Mouse (Mus musculus) heart, adult 8-10 months (tissue): ENCODE measurements around the gene Ssc4d. TPM values are rescaled to one million over a fixed set of nuclear protein-coding genes. Genes with fewer than 3 reads are reported as not detected.

Source experiments
- DNase-seq: peaks from one replicate; pipeline ENCODE4 v3.0.0; 2022; ENCODE audit warnings: low spot score
- total RNA-seq, 4 experiments: library from RNA; stranded (reverse); gene quantifications; 2 replicates each; pipeline ENCODE4 v1.2.4; 2022

Gene Ssc4d
- total RNA-seq, 4 experiments from 2014 or later: 0.44 to 0.53 (median 0.46) TPM; not detected in 1

DNA sequence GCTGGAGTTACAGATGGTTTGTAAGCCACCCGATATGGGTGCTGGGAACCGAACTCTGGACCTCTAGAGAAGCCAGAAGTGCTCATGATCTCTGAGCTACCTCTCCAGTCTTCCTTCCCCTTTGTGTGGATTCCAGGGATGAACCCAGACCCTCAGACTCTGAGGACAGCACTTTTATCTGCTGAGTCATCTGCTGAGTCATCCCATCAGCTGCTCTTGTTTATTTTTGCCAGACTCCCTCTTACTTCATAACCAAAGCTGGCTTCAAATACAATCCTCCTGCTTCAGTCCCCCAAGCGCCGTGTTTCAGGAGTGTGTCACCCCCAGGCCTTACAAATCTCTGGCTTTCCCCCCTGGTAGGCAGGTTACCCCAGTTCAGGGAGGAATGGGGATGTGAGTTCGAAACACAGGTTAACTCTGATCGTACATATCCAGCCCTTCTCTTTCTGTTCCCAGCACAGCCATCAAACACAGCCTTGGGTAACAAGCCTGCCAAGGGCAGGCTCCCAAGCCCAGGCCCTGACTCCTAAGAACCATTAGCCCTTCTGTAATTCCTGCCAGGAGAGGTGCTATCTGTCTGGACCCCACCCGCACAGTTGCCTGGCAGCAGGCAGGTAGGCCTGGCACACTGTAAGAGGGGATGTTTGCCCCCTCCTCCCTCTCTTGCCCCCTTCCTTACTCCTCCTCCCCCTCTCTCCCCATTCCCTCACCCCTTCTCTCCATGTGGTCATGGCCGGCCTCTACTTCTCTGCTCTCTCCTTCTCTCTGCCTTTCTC is 1.8 kb upstream of the Ssc4d start:
- no peak for DNase-seq

DNA sequence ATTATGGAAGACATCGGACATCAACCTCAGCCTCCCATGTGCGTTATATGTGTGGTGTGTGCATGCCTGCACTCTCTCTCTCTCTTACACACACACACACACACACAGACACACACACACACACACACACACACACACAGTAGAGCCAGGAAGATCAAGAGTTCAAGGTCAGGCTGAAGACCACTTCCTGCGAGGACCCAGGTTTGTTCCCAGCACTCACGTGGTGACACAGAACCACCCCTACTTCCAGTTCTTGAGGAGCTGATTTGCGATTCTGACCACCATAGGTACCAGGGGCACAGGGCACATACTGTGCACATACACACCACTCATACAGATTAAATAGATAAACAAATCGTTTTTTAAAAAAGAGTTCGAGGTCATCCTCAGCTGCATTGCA is 2.5 kb downstream of the Ssc4d start:
- DNase-seq: no peak

DNA sequence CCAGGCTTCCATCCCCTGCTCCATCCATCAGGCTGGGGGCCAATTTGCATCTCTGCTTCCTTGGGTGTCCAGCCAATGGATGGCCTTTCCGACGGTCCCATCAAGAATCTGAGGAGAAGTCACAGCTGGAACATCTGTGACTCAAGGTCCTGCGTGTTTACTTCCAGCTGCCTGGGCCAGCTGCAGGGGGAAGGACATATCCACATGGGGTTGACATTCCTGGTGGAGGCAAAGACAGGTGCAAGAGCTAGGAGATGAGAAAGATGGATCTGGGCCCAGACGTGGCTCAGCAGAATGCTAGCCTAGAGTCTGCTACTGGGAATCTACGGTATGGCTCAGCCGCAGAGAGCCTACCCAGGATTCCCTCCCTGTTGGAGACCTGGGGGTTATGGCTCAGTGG is 4.1 kb downstream of the Ssc4d start:
- no peak for DNase-seq

DNA sequence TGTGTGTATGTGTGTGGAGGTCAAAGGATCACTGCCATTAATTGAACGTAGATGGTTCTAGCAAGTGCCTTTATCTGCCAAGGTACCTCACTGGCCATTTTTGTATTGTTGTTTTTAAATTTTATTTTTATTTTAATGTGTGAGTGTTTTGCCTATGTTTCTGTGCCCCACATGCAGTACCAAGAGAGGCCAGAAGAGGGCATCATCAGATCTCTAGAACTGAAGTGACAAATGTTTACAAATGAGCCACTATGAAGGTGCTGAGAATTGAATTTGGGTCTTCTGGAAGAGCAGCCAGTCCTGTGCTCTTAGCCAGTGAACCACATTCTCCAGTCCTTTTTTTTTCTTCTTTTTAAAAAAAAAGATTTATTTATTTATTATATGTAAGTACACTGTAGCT is 5.5 kb downstream of the Ssc4d start:
- DNase-seq: peak; percentile 46

DNA sequence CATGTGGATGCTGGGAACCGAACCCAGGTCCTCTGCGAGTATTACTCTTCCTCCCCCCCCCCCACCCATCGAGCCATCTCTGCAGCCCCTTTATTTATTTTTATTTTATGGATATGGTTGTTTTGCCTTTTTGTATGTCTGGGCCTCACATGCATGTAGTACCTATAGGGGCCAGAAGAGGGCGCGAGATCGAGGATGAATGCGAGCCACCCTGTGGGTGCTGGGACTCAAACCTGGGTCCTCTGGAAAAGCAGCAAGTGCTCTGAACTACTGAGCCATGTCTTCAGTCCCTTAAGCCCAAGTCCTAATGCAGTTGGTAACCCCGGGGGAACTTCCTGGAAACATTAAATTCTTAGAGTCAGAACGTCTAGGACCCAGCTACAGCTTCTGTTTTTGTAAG is 7.5 kb downstream of the Ssc4d start:
- no peak for DNase-seq

GRCm38 (mm10) chr5:135965501-135965930 is 8.8 kb downstream of the Ssc4d start:
- no peak for DNase-seq

DNA sequence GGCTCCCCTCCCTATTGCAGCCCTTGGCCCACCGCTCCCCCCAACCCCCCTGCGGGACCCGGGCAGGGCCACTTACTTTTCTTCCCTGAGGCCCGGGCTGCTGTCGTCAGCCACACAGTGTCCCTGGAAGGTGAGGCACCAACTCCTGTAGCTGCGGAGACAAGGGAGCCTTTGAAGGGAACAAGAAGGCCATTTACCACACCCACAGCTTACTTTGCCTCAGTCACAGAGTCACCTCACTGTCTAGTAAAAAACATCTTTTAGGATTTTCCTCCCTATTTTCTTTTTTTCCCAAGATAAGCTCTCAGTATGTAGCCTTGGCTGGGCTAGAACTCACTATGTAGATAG is 11.1 kb downstream of the Ssc4d start:
- no peak for DNase-seq

DNA sequence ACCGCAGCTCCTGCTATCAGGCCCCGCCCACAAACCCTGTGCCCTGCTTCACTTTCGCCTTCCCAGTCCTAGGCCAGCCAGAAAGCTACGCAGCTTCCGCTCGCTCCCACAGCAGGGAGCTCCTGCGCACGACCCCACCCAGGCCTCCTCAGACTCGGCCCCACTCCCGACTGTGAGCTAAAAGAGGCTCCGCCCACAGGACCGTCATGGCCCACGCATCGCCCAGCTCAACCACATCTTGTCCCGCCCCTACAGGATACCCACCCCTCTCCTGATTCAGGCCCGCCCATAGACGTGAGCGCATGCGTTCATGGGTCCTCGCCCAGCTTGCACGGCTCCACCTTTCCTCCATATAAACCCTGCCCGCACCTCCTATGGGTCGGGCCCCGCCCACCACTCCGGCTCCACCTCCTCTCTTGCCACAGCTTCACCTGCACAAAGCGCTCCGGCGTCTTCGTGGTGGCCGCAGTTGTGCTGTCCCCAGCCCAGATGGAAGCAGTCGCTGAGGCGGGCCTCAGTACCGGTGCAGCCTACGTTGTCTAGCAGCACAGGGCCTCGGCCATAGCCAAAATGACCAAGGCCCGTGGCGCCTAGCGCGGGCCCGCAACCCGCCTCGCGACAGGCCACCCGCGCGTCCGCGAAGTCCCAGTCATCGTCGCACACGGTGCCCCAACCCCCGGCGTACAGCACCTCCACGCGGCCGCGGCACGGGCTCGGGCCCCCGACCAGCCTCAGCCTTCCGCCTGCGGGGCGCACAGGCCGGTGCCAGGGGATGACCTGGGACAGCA is 11.6 kb downstream of the Ssc4d start:
- DNase-seq: peak; percentile 99

DNA sequence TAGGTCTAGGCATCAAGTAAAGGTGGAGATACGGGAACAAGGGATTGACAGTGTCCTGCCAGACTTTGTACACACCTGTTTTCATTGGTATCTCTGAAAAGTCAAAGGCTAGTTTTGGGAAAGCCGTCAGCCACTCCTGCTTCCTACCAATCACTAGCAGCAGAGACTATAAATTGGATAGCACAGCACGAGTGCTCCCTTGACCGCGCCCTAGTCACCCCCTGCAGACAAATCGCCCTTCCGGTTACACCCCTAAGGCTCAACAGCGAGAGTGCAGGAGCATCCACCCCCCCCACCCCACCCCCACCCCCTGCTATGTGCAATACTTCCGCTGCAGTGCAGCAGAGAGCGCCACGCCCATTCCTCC is 12.2 kb downstream of the Ssc4d start:
- no peak for DNase-seq

- DNase-seq: no peak
Measured at GRCm38 (mm10) chr5:135960909-135961635, 13.3 kb downstream of the Ssc4d start.

- no peak for DNase-seq
Measured at GRCm38 (mm10) chr5:135959911-135960310, 14.4 kb downstream of the Ssc4d start.

DNA sequence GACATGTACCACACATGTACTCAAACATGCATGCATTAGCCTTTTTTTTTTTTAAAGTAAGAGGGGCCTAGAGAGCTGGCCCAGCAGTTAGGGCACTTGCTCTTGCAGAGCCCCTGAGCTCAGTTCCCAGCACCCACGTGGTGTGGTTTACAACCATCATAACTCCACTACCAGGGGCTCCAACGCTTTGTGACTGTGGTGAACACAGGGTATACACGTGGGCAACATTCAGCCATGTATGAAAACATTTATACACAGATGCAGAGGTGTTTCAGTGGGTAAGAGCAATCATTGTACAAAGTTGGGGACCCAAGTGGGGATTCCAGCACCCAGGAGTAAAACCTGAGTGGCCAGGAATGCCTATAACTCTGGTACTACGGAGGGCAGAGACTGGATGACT is 16.0 kb downstream of the Ssc4d start:
- DNase-seq: no peak

DNA sequence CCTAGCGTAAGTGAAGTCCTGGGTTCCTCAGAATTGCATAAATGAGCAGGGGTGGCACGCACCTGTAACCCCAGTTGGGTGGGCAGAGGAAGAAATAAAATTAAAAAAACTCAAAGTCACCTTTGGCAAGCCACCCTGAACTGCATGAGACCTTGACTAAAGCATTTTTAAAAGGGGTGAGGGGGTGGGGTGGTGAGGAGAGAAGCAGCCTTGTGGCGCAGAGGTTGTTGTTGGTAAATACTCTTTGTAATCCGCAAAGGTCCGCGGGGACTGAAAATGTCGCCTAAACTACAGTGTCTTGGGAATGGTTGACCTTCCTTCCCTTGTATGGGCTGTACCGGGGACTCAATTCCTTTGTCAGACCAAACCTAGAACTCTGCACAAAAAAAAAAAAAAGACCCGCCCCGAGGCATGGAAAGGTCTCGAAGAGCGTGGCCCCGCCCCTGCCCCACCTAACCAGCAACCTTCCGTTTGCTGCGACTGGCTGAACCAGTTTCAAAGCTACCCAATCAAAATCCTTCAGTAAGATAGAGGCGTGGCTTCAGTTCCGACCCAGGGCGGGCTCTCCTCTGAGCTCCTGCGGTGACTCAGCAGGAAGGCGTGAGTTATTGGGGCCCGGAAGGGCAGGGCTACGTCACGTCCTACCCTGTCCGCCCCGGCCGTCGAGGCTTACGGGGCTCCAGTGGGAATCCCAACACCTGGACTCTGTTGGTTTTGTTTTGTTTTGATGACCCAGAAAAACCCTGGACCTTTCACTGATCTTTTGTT is 16.9 kb downstream of the Ssc4d start:
- peak; percentile 98 for DNase-seq

GRCm38 (mm10) chr5:135956300-135957206 is 17.8 kb downstream of the Ssc4d start:
- no peak for DNase-seq

- DNase-seq: no peak
Measured at GRCm38 (mm10) chr5:135952830-135953229, 21.5 kb downstream of the Ssc4d start.

DNA sequence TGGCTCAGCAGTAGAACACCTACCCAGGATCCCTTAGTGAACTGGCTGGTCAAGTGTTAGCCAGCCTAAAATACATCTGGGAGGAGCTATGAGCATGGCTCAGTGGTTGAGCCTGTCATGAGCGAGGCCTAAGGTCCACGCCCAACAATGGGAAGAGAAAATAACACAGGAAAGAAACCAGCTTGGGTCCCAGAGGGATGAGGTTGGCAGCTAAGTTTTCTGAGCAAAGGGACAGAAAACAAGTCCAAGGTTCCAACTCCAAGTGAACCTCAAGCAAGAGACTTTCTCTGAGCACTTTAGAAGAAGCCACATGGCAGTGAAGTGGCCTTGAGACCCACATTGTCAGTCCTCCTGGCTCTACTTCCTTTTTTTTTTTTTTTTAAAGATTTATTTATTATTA is 22.7 kb downstream of the Ssc4d start:
- DNase-seq: no peak

GRCm38 (mm10) chr5:135950710-135951412 is 23.5 kb downstream of the Ssc4d start:
- DNase-seq: no peak

GRCm38 (mm10) chr5:135946621-135947020 is 27.7 kb downstream of the Ssc4d start:
- DNase-seq: no peak

GRCm38 (mm10) chr5:135945916-135946408 is 28.4 kb downstream of the Ssc4d start:
- DNase-seq: no peak

DNA sequence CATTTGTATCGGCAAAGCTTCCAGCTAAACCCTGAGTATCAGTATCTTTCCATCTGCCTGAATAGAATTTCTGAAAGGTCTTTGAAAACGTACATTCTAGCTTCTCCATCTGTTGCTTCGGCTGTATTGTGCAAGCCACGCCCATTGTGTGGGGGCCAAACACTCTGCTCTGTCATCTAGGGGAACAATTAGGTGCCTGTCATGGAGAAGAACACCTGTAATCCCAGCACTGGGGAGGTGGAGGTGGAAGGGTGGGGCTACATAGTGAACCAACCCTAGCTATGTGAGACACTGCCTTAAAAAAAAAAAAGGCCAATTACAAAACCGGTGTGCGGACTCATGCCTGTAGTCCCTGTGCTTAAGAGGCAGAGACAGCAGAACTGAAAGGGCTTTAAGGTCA is 31.6 kb downstream of the Ssc4d start:
- DNase-seq: no peak
